Mouse (Mus musculus) left cerebral cortex, postnatal 10 days (tissue): ENCODE measurements at regions not wholly inside any gene's neighbourhood (a gene's known extent, or its start where the extent isn't known, plus 50 kb on each side); places are given as distances from the start of the nearest gene placed in this dataset.

ENCODE experiments used
- DNase-seq, 2 experiments: peaks; one replicate each; pipeline ENCODE4 v3.0.0; 2021 to 2022; ENCODE audit warnings: low spot score in 2 of 2, mixed read lengths in 1 of 2; ENCODE audit errors: extremely low spot score in 1 of 2
- intact Hi-C: fragments of 180-260 bp; cut with DNase I; formaldehyde crosslinking; loops from one replicate; pipeline ENCODE4 v1.15.1; 2025

DNA sequence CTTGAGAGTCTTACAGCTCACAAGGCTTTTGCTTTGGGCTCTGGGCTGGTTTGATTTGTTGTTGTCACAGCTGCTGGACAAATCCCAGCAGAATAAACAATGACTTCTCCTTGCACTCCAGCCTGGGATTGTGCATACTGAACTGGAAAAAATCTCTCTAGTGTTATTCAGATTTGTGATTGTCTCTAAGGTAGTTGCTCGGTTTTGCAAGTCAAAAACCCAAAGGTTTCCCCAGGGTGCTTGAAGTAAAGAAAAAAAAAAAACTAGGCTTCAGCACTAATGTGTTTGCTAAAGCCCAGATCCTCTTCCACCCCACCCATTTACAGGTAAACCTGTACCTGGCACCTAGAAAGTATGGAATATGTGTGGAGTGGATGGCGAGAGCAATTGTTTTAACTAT, 149.5 kb upstream of the Spef2 start:
- intact Hi-C loops: no loop called here
- DNase-seq: no peak

- intact Hi-C loops: no loop called here
- no peak for DNase-seq
These were observed 144.5 kb upstream of the Spef2 start for GRCm38 (mm10) chr15:9893146-9893545.

DNA sequence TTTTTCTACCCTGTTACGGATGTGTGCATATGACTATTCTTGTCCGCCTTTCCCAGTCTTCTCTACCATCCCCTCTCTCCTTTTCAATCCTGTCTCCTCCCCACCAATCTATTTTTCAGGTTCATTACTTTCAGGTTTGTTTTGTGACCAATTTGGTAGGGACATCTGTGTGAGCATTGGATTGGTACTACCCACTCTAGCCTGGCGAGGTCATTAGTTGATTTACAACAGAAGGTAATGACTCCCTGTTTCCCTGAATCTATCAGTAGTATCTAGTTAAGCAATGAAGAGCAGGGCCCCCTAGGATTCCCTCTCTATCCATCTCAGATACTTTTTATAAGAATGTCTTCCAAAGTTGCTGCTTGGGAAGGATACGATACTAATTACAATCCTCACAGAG, 143.5 kb upstream of the Spef2 start:
- no peak for DNase-seq
- intact Hi-C loops: no loop called here

GRCm38 (mm10) chr15:9891446-9891845, 142.8 kb upstream of the Spef2 start:
- DNase-seq: no peak
- intact Hi-C loops: no loop called here

DNA sequence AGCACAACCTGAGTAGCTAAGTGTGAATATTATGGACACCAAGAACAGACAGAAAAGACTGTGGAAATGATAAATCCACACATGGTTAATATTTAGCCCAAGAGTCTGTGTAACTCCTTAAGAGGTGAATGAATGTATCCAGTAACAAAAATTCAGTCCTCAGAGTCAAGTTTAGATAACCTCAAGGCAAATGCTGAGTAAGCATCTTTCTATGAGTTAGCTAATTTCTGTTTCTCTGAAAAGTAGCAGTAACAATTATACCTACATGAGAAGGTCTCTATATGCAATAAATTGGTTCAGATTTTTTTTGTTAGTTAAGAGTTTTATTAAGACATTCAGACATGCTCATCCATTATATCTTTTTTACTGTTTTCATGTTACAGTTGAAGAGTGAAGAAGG, 127.1 kb upstream of the Spef2 start:
- DNase-seq: no peak
- intact Hi-C loops: no loop called here

GRCm38 (mm10) chr15:9870126-9870525, 121.5 kb upstream of the Spef2 start:
- intact Hi-C loops: no loop called here
- DNase-seq: no peak

- intact Hi-C loops: no loop called here
- no peak for DNase-seq
These were observed 116.1 kb upstream of the Spef2 start for GRCm38 (mm10) chr15:9864778-9865177.

GRCm38 (mm10) chr15:9861825-9862224, 113.2 kb upstream of the Spef2 start:
- DNase-seq: no peak
- intact Hi-C loops: no loop called here

GRCm38 (mm10) chr15:9839681-9840080, 91.0 kb upstream of the Spef2 start:
- intact Hi-C loops: no loop called here
- DNase-seq: no peak

DNA sequence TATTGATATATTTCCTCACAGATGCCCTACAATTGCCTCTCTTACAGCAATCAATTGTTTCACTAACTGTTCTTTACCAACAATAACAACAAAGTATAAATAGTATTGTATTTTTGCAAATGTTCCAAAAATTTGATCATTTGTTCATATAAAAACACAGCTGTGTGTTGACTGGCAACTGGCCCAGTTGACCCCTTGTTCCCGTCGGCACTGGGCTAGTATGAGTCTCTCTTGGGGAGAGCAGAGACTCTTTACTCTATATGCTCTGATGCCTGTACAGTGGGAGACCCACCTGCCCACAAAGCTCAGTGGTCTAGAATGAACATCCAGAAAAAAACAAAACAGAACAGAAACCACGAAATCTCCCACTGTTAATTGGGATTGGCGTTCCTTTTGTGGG, 86.4 kb upstream of the Spef2 start:
- peak in 1 of 2 experiments; percentile 63 for DNase-seq
- intact Hi-C loops: no loop called here

DNA sequence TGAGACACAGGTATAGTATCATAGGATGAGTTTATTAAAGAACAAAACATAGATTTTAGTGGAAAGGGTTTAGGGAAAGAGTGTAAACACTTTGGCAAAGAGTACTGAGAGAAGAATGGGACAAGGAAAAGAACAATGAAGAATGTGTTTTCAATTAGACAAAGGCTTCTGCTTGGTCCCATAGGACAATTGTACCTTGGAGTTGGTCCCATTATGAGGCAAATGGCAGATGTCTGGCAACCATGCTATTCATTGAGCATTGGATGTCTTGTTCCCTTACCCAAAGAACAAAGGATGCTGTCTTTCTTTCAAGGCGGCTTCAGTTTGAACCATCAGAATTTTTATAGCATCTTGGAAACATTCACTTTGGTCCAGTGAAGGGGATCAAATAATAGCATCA, 55.8 kb upstream of the Spef2 start:
- no peak for DNase-seq

More for the DNA sequence above, 55.8 kb upstream of the Spef2 start:
- intact Hi-C loops: no loop called here
